In the genomic region with DNA sequence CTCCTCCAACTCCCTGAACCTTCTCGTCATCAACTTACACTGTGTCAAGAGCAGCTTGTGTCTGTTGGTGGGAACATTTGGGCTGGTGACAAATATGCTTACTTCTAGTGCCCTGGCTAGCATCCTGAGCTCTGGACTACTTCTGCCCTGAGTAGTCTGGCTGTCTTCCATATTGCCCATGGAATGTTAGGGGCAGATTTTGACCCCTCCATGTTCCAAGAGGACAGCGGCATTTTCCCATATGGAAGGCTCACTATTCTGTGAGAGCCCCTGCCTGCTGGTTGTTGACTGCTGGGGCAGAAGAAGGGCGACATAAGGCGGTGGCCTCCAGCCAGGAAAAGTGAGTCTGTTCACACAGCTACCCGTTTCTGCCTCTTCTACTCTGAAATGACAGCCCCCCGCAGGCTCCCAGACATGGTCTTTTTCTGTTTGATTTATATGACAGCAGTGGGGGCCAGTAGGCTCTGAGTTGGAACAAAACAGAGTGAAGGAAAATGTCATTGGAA, we compare ENCODE assay signal across 8 mouse cellular contexts. TPM values are rescaled to one million over a fixed set of nuclear protein-coding genes. Genes with fewer than 3 reads are reported as not detected.
DNase-seq lines count a peak whose midpoint lies in the region; ATAC-seq and TF ChIP-seq lines count a peak whose summit lies in the region.

No protein-coding gene starts in this region.

- no peak overlapping the region for H3K9ac ChIP-seq in forebrain, embryonic 12.5 days
- H3K9ac ChIP-seq in forebrain, embryonic 11.5 days (ENCODE audit: low read length), result no peak overlapping the region
- H3K9ac ChIP-seq in midbrain, embryonic 14.5 days (replicated peaks; ENCODE audit: low read length), result no peak overlapping the region
- H3K9ac ChIP-seq in heart, postnatal 0 days (replicated peaks; ENCODE audit: low read depth, low read length), result no peak overlapping the region

- no peak overlapping the region for H3K4me2 ChIP-seq in forebrain, embryonic 12.5 days
- no peak overlapping the region for H3K4me2 ChIP-seq in forebrain, embryonic 11.5 days (ENCODE audit: low read depth, low read length, severe bottlenecking)
- no peak overlapping the region for H3K4me2 ChIP-seq in midbrain, embryonic 14.5 days (ENCODE audit: low read length)
- no peak overlapping the region for H3K4me2 ChIP-seq in heart, postnatal 0 days (ENCODE audit: low read depth, low read length)

- DNase-seq in forebrain, embryonic 11.5 days (ENCODE audit: low spot score), result no peak
- peak; percentile 47 for DNase-seq in midbrain, embryonic 14.5 days
- no peak for DNase-seq in midbrain, embryonic 10.5 days (ENCODE audit: low spot score)
- no peak for DNase-seq in heart, postnatal 0 days (ENCODE audit: low spot score)
- peak; percentile 75 for DNase-seq in layer of hippocampus, postnatal 36 days
- DNase-seq in spleen, postnatal 4 days (ENCODE audit: low spot score in 2 of 2), result no peak
- DNase-seq in T-cell, adult 2 months (ENCODE audit: low spot score), result no peak

- no peak for TF ChIP-seq CTCF in heart, postnatal 0 days (IDR thresholded peaks at IDR 0.05; ENCODE audit: low read depth)

- H3K27ac ChIP-seq in forebrain, embryonic 12.5 days, result peak overlapping the region; percentile 20; the same call in 1 of the 2 replicates
- H3K27ac ChIP-seq in forebrain, embryonic 11.5 days (ENCODE audit: low read depth, low read length), result no peak overlapping the region
- no peak overlapping the region for H3K27ac ChIP-seq in midbrain, embryonic 14.5 days (replicated peaks; ENCODE audit: low read depth, low read length)
- H3K27ac ChIP-seq in midbrain, embryonic 10.5 days (replicated peaks), result no peak overlapping the region
- peak overlapping the region; percentile 81 for H3K27ac ChIP-seq in heart, postnatal 0 days (ENCODE audit: low read depth)

- no peak for TF ChIP-seq EP300 in heart, postnatal 0 days (IDR thresholded peaks at IDR 0.05; ENCODE audit: low read depth)

- no peaks in the 10 kb centered on the region for H3K27me3 ChIP-seq in forebrain, embryonic 12.5 days
- no peaks in the 10 kb centered on the region for H3K27me3 ChIP-seq in forebrain, embryonic 11.5 days (ENCODE audit: control insufficient read depth, insufficient read depth, low read length)
- H3K27me3 ChIP-seq in midbrain, embryonic 14.5 days (ENCODE audit: control insufficient read depth, insufficient read depth, low read length), result no peaks in the 10 kb centered on the region
- no peaks in the 10 kb centered on the region for H3K27me3 ChIP-seq in midbrain, embryonic 10.5 days (ENCODE audit: low read depth, poor library complexity, severe bottlenecking)
- no peaks in the 10 kb centered on the region for H3K27me3 ChIP-seq in heart, postnatal 0 days (ENCODE audit: control insufficient read depth, insufficient read depth, low read length)

- H3K9me3 ChIP-seq in forebrain, embryonic 12.5 days, result no peaks in the 10 kb centered on the region
- H3K9me3 ChIP-seq in forebrain, embryonic 11.5 days (ENCODE audit: control insufficient read depth, low read length), result no peaks in the 10 kb centered on the region
- H3K9me3 ChIP-seq in midbrain, embryonic 14.5 days (ENCODE audit: control insufficient read depth, low read length), result no peaks in the 10 kb centered on the region
- H3K9me3 ChIP-seq in midbrain, embryonic 10.5 days (replicated peaks), result no peaks in the 10 kb centered on the region
- no peaks in the 10 kb centered on the region for H3K9me3 ChIP-seq in heart, postnatal 0 days (replicated peaks; ENCODE audit: control insufficient read depth, low read length)

- 76% methylated on average over 6 of the region's 6 CpGs for WGBS in forebrain, embryonic 12.5 days
- 87% methylated on average over 6 of the region's 6 CpGs for WGBS in forebrain, embryonic 11.5 days
- WGBS in midbrain, embryonic 14.5 days, result 75% methylated on average over 6 of the region's 6 CpGs
- WGBS in midbrain, embryonic 10.5 days, result 82% methylated on average over 6 of the region's 6 CpGs
- 26% methylated on average over 6 of the region's 6 CpGs for WGBS in heart, postnatal 0 days

- H3K36me3 ChIP-seq in forebrain, embryonic 12.5 days (replicated peaks), result peaks cover 5% of the 10 kb centered on the region; the same call in 1 of the 2 replicates
- no peaks in the 10 kb centered on the region for H3K36me3 ChIP-seq in forebrain, embryonic 11.5 days (ENCODE audit: control insufficient read depth, insufficient read depth, low read length)
- peaks cover 35% of the 10 kb centered on the region for H3K36me3 ChIP-seq in midbrain, embryonic 14.5 days (ENCODE audit: control insufficient read depth, insufficient read depth, low read length)
- 0 out of 2 replicates have a peak, but pooled peaks cover 4% of the 10 kb centered on the region for H3K36me3 ChIP-seq in midbrain, embryonic 10.5 days
- peaks cover 16% of the 10 kb centered on the region for H3K36me3 ChIP-seq in heart, postnatal 0 days (replicated peaks; ENCODE audit: control insufficient read depth, insufficient read depth, low read length)

- no peak overlapping the region for H3K4me3 ChIP-seq in forebrain, embryonic 12.5 days (replicated peaks)
- H3K4me3 ChIP-seq in forebrain, embryonic 11.5 days (ENCODE audit: low read depth, low read length), result no peak overlapping the region
- H3K4me3 ChIP-seq in midbrain, embryonic 14.5 days (replicated peaks; ENCODE audit: low read depth, low read length), result no peak overlapping the region
- H3K4me3 ChIP-seq in midbrain, embryonic 10.5 days, result no peak overlapping the region
- no peak overlapping the region for H3K4me3 ChIP-seq in heart, postnatal 0 days (ENCODE audit: low read depth, low read length)

- ATAC-seq in forebrain, embryonic 12.5 days (ENCODE audit: low FRiP score), result no peak
- ATAC-seq in forebrain, embryonic 11.5 days (replicated peaks; ENCODE audit: low FRiP score), result no peak
- ATAC-seq in midbrain, embryonic 14.5 days (ENCODE audit: low FRiP score, low TSS enrichment), result no peak
- ATAC-seq in heart, postnatal 0 days (ENCODE audit: insufficient read depth, low read depth), result 0 out of 2 replicates have a peak, but pooled peaks have one; percentile 34

- no peaks in the 10 kb centered on the region for H3K4me1 ChIP-seq in forebrain, embryonic 12.5 days
- 0 out of 2 replicates have a peak, but pooled peaks cover 2% of the 10 kb centered on the region for H3K4me1 ChIP-seq in forebrain, embryonic 11.5 days (replicated peaks; ENCODE audit: control insufficient read depth, insufficient read depth, low read length)
- no peaks in the 10 kb centered on the region for H3K4me1 ChIP-seq in midbrain, embryonic 14.5 days (ENCODE audit: control insufficient read depth, insufficient read depth, low read length)
- H3K4me1 ChIP-seq in midbrain, embryonic 10.5 days, result peaks cover 3% of the 10 kb centered on the region; the same call in 1 of the 2 replicates
- H3K4me1 ChIP-seq in heart, postnatal 0 days (ENCODE audit: control insufficient read depth, insufficient read depth), result peaks cover 40% of the 10 kb centered on the region

RNA-seq across cellular contexts. Expression of a gene that starts 33.8 kb away (rescaled TPM):
- 58.0 and 58.1 TPM in 2 replicates for polyA plus RNA-seq in forebrain, embryonic 12.5 days (2016; fragmentation: Nextera tagmentation; extraction: Ambion mirVana)
- polyA plus RNA-seq in forebrain, embryonic 11.5 days (2014; fragmentation: Nextera tagmentation; extraction: Ambion mirVana), result 63.9 and 68.7 TPM in 2 replicates
- 34.5 and 35.2 TPM in 2 replicates for polyA plus RNA-seq in midbrain, embryonic 14.5 days (2014; fragmentation: Nextera tagmentation; extraction: Ambion mirVana)
- polyA plus RNA-seq in midbrain, embryonic 10.5 days (2016; fragmentation: Nextera tagmentation; extraction: Ambion mirVana), result 47.0 and 51.0 TPM in 2 replicates
- total RNA-seq in heart, postnatal 0 days (2014; rRNA removed; ENCODE audit: low replicate concordance), result 77.2 and 81.7 TPM in 2 replicates
- 29.9 and 31.0 TPM in 2 replicates for polyA plus RNA-seq in heart, postnatal 0 days (2015; fragmentation: Nextera tagmentation; extraction: Ambion mirVana)
- 10 to 100 TPM; 47.1 to 56.2 TPM for total RNA-seq in layer of hippocampus, postnatal 36 days (2021)

Comparison
In these comparisons a context has a peak if more than half of its experiments do, and no peak if none do; other contexts are left out.
1. H3K27ac ChIP-seq: peak in forebrain, embryonic 12.5 days (single experiment) and heart, postnatal 0 days (single experiment); none in forebrain, embryonic 11.5 days (single experiment), midbrain, embryonic 14.5 days (single experiment) and midbrain, embryonic 10.5 days (single experiment).
2. DNase-seq: peak in midbrain, embryonic 14.5 days (single experiment) and layer of hippocampus, postnatal 36 days (2 of 2); none in forebrain, embryonic 11.5 days (single experiment), midbrain, embryonic 10.5 days (single experiment), heart, postnatal 0 days (single experiment), spleen, postnatal 4 days (0 of 2) and T-cell, adult 2 months (single experiment).